Mouse (Mus musculus): ENCODE results near the gene Adam8. TPM values are rescaled to one million over a fixed set of nuclear protein-coding genes. Genes with fewer than 3 reads are reported as not detected.

Gene Adam8
- polyA plus RNA-seq, 1 experiment from 2014 or later = 3.6 TPM

GRCm38 (mm10) chr7:139937810-139938209, 54.6 kb downstream of the Adam8 start:
- H3K9me3 ChIP-seq = no peaks in the 10 kb centered on the region
- 72% methylated on average over 5 of the region's 5 CpGs for WGBS
- ATAC-seq (ENCODE audit: low FRiP score, low read depth) = no peak
- no peak overlapping the region for H3K9ac ChIP-seq
- H3K27me3 ChIP-seq (replicated peaks) = peaks cover 27% of the 10 kb centered on the region
- no peak overlapping the region for H3K4me2 ChIP-seq (replicated peaks)
- H3K4me1 ChIP-seq = no peaks in the 10 kb centered on the region
- H3K4me3 ChIP-seq = no peak overlapping the region
- no peaks in the 10 kb centered on the region for H3K36me3 ChIP-seq
- no peak overlapping the region for H3K27ac ChIP-seq

- no peaks in the 10 kb centered on the region for H3K9me3 ChIP-seq
- no peak for ATAC-seq (ENCODE audit: low FRiP score, low read depth)
- H3K4me2 ChIP-seq (replicated peaks) = no peak overlapping the region
- peaks cover 20% of the 10 kb centered on the region for H3K27me3 ChIP-seq (replicated peaks)
- H3K27ac ChIP-seq = no peak overlapping the region
- H3K9ac ChIP-seq = no peak overlapping the region
- H3K4me3 ChIP-seq = no peak overlapping the region
- no peaks in the 10 kb centered on the region for H3K36me3 ChIP-seq
- WGBS = 83% methylated on average over 3 of the region's 3 CpGs
- no peaks in the 10 kb centered on the region for H3K4me1 ChIP-seq
Measured at GRCm38 (mm10) chr7:139937138-139937537, 55.2 kb downstream of the Adam8 start.

- H3K27ac ChIP-seq = no peak overlapping the region
- no peaks in the 10 kb centered on the region for H3K36me3 ChIP-seq
- no peak for ATAC-seq (ENCODE audit: low FRiP score, low read depth)
- H3K27me3 ChIP-seq (replicated peaks) = peaks cover 15% of the 10 kb centered on the region
- WGBS = 88% methylated on average over 10 of the region's 10 CpGs
- no peaks in the 10 kb centered on the region for H3K4me1 ChIP-seq
- no peak overlapping the region for H3K4me3 ChIP-seq
- H3K9ac ChIP-seq = no peak overlapping the region
- no peak overlapping the region for H3K4me2 ChIP-seq (replicated peaks)
- H3K9me3 ChIP-seq = no peaks in the 10 kb centered on the region
Measured at GRCm38 (mm10) chr7:139936705-139937104, 55.7 kb downstream of the Adam8 start.

GRCm38 (mm10) chr7:139930732-139931131, 61.6 kb downstream of the Adam8 start:
- Histone ChIP-seq H3K27me3 (replicated peaks) (no peaks in the 10 kb centered on the region; the same call in 1 of the 2 replicates), H3K4me2 (replicated peaks) (no peak overlapping the region), H3K4me1 (no peaks in the 10 kb centered on the region), H3K27ac (no peak overlapping the region), H3K9ac (no peak overlapping the region), H3K36me3 (no peaks in the 10 kb centered on the region), H3K4me3 (no peak overlapping the region), H3K9me3 (no peaks in the 10 kb centered on the region)
- ATAC-seq (ENCODE audit: low FRiP score, low read depth) = 0 out of 2 replicates have a peak, but pooled peaks have one; percentile 58
- WGBS = 19% methylated on average over 11 of the region's 11 CpGs

MicroRNAs within 50 kb of the gene (microRNA counts, 519-probe panel; counts per million panel counts)
- microRNA mmu-miR-202-3p (342 counts per million, percentile 67 among the panel's probes with 10 or more counts), microRNA mmu-miR-202-5p (342 counts per million, percentile 67 among the panel's probes with 10 or more counts)

Small RNA genes within 50 kb of the gene (microRNA-seq; reads per million reads assigned to microRNA genes)
- 0.66 reads per million for gene Mir202
- gene Mir7062 = 0.66 reads per million
- not detected for gene mmu-mir-7686

Other genes starting within 250 kb of the Adam8 start
- gene Adgra1, start 158.4 kb downstream of the Adam8 start, polyA plus RNA-seq (2016; fragmentation: Nextera tagmentation; extraction: Ambion mirVana) = 20.0 and 21.0 TPM in 2 replicates
- gene Kndc1, start 97.9 kb downstream of the Adam8 start, polyA plus RNA-seq (2016; fragmentation: Nextera tagmentation; extraction: Ambion mirVana) = 2.7 and 3.1 TPM in 2 replicates
- gene Utf1, start 48.8 kb downstream of the Adam8 start, polyA plus RNA-seq (2016; fragmentation: Nextera tagmentation; extraction: Ambion mirVana) = not detected in 2 replicates
- 0.26 and 0.34 TPM in 2 replicates for gene 6430531B16Rik, start 13.8 kb downstream of the Adam8 start, polyA plus RNA-seq (2016; fragmentation: Nextera tagmentation; extraction: Ambion mirVana)
- 49.2 and 54.8 TPM in 2 replicates for gene Zfp511, start 43.8 kb upstream of the Adam8 start, polyA plus RNA-seq (2016; fragmentation: Nextera tagmentation; extraction: Ambion mirVana)
- gene Tubgcp2, start 44.1 kb upstream of the Adam8 start, polyA plus RNA-seq (2016; fragmentation: Nextera tagmentation; extraction: Ambion mirVana) = 62.5 and 65.1 TPM in 2 replicates
- gene Msx3, start 56.5 kb upstream of the Adam8 start, polyA plus RNA-seq (2016; fragmentation: Nextera tagmentation; extraction: Ambion mirVana) = 81.6 and 95.9 TPM in 2 replicates
- 25.5 and 28.4 TPM in 2 replicates for gene Caly, start 90.0 kb upstream of the Adam8 start, polyA plus RNA-seq (2016; fragmentation: Nextera tagmentation; extraction: Ambion mirVana)
- not detected in 2 replicates for gene Prap1, start 100.8 kb upstream of the Adam8 start, polyA plus RNA-seq (2016; fragmentation: Nextera tagmentation; extraction: Ambion mirVana)
- 22.3 and 23.9 TPM in 2 replicates for gene Fuom, start 109.9 kb upstream of the Adam8 start, polyA plus RNA-seq (2016; fragmentation: Nextera tagmentation; extraction: Ambion mirVana)
- gene Paox, start 123.2 kb upstream of the Adam8 start, polyA plus RNA-seq (2016; fragmentation: Nextera tagmentation; extraction: Ambion mirVana) = 13.1 and 13.2 TPM in 2 replicates
- gene Echs1, start 123.9 kb upstream of the Adam8 start, polyA plus RNA-seq (2016; fragmentation: Nextera tagmentation; extraction: Ambion mirVana) = 136 and 139 TPM in 2 replicates
- 24.2 and 26.0 TPM in 2 replicates for gene Mtg1, start 145.0 kb upstream of the Adam8 start, polyA plus RNA-seq (2016; fragmentation: Nextera tagmentation; extraction: Ambion mirVana)
- 3.7 and 4.3 TPM in 2 replicates for gene Sprn, start 162.3 kb upstream of the Adam8 start, polyA plus RNA-seq (2016; fragmentation: Nextera tagmentation; extraction: Ambion mirVana)
- not detected in 2 replicates for gene Olfr522, start 172.2 kb upstream of the Adam8 start, polyA plus RNA-seq (2016; fragmentation: Nextera tagmentation; extraction: Ambion mirVana)
- gene Olfr523, start 180.7 kb upstream of the Adam8 start, polyA plus RNA-seq (2016; fragmentation: Nextera tagmentation; extraction: Ambion mirVana) = not detected in 2 replicates
- gene Olfr524, start 213.4 kb upstream of the Adam8 start, polyA plus RNA-seq (2016; fragmentation: Nextera tagmentation; extraction: Ambion mirVana) = not detected in 2 replicates
- not detected in 2 replicates for gene Cd163l1, start 225.7 kb upstream of the Adam8 start, polyA plus RNA-seq (2016; fragmentation: Nextera tagmentation; extraction: Ambion mirVana)